Mouse (Mus musculus) CH12.LX (cell line): Measurements from ENCODE around the gene Adam30.

Experiments used
- CTCF ChIP-seq, 2 experiments: IDR thresholded peaks in 1 of 2; conservative IDR thresholded peaks in 1 of 2; 2 replicates each; pipeline ENCODE4 v1.5.1; 2011 to 2012; ENCODE audit warnings: low read depth in 2 of 2, low read length in 2 of 2, improper control_type of control experiment in 1 of 2, inconsistent platforms in 1 of 2, mild to moderate bottlenecking in 1 of 2, moderate library complexity in 1 of 2
- ELF1 ChIP-seq: IDR thresholded peaks from 2 replicates; pipeline ENCODE4 v1.6.1; 2014; ENCODE audit warnings: low read depth, mild to moderate bottlenecking, inconsistent platforms, low read length, improper control_type of control experiment
- GABPA ChIP-seq: IDR thresholded peaks from 2 replicates; pipeline ENCODE4 v1.6.1; 2012; ENCODE audit warnings: low read depth, low read length, improper control_type of control experiment, inconsistent platforms; ENCODE audit not compliant: insufficient replicate concordance
- MAX ChIP-seq: IDR thresholded peaks from 2 replicates; pipeline ENCODE4 v1.6.1; 2011; ENCODE audit warnings: low read length, improper control_type of control experiment
- MAZ ChIP-seq: IDR thresholded peaks from 2 replicates; pipeline ENCODE4 v1.6.1; 2012; ENCODE audit warnings: low read depth, mild to moderate bottlenecking, inconsistent platforms, low read length, improper control_type of control experiment, moderate library complexity
- MEF2A ChIP-seq: IDR thresholded peaks from 2 replicates; pipeline ENCODE4 v1.6.1; 2014; ENCODE audit warnings: low read depth, mild to moderate bottlenecking, inconsistent platforms, low read length, improper control_type of control experiment, borderline replicate concordance
- MXI1 ChIP-seq: IDR thresholded peaks from 2 replicates; pipeline ENCODE4 v1.6.1; 2011; ENCODE audit warnings: mild to moderate bottlenecking, low read depth, low read length, improper control_type of control experiment
- MYC ChIP-seq: IDR thresholded peaks from 2 replicates; pipeline ENCODE4 v1.6.1; 2011; ENCODE audit warnings: low read depth, mild to moderate bottlenecking, improper control_type of control experiment, low read length
- POLR2A ChIP-seq: IDR thresholded peaks from 2 replicates; pipeline ENCODE4 v1.6.1; 2011; ENCODE audit warnings: low read depth, mild to moderate bottlenecking, improper control_type of control experiment, low read length
- TCF12 ChIP-seq: IDR thresholded peaks from 2 replicates; pipeline ENCODE4 v1.6.1; 2014; ENCODE audit warnings: low read depth, mild to moderate bottlenecking, inconsistent platforms, low read length, improper control_type of control experiment
- ZC3H11A ChIP-seq: IDR thresholded peaks from 2 replicates; pipeline ENCODE4 v1.6.1; 2012; ENCODE audit warnings: low read depth, mild to moderate bottlenecking, inconsistent platforms, low read length, improper control_type of control experiment
- ZKSCAN1 ChIP-seq: IDR thresholded peaks from 2 replicates; pipeline ENCODE4 v1.6.1; 2012; ENCODE audit warnings: low read depth, inconsistent platforms, low read length, improper control_type of control experiment, borderline replicate concordance

DNA sequence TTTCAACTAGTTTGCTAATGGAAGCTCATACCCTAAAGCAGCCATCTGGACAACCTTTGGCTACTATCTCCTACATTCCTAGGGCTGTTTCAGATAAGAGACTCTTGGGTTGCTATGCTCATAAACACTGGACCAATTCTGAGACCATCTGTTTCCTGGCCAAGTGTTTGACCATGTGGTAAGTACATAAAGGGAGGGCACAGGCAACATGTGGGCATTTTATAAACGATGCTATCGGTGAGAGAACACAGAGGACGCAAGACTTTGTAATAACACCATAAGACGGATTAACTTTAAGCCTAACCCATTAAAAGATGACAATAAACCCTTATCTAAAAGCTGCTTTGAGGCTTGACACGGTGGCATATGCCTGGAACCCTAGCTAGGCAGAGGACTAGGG is 42.9 kb downstream of the Adam30 start:
- TF ChIP-seq CTCF (conservative IDR thresholded peaks at IDR 0.05 in 1 of 2, IDR thresholded peaks at IDR 0.05 in 1 of 2; ENCODE audit: low read depth in 2 of 2, low read length in 2 of 2) = no peak
- no peak for TF ChIP-seq MAX
- TF ChIP-seq MXI1 = no peak
- TF ChIP-seq TCF12 = no peak
- no peak for TF ChIP-seq ZKSCAN1
- no peak for TF ChIP-seq GABPA
- TF ChIP-seq ZC3H11A = no peak
- TF ChIP-seq MAZ = no peak
- no peak for TF ChIP-seq POLR2A
- TF ChIP-seq MYC = no peak
- TF ChIP-seq ELF1 = no peak
- TF ChIP-seq MEF2A = no peak
